8 mouse cellular contexts compared by ENCODE assay signal in the genomic region with DNA sequence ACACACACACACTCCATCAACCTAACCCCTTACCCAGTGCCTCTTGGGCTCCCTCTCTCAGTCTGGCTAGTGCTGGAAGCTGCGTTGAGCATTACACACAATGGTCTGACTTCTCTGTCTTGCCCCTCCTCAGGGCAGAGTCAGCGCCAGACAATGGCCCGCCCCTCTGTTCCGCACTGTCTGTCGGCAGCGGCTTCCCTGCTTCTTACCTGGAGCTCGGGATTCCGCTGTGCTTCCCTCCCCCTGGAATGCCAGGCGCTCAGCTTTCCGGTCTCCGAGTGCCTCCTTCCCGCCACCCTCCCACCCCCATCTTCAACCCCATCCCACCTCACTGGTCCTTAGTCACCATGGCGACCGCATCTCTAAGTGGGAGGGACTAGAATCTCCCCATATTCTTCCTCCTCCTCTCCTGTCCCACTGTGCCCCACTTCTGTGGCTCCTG. TPM values are rescaled to one million over a fixed set of nuclear protein-coding genes. Genes with fewer than 3 reads are reported as not detected.
DNase-seq lines count a peak whose midpoint lies in the region; ATAC-seq and TF ChIP-seq lines count a peak whose summit lies in the region.

No protein-coding gene starts in this region.

- H3K4me2 ChIP-seq in heart, embryonic 11.5 days, result peak overlapping the region; percentile 24; the same call in 1 of the 2 replicates
- H3K4me2 ChIP-seq in forebrain, postnatal 0 days (ENCODE audit: low read depth), result peak overlapping the region; percentile 69
- H3K4me2 ChIP-seq in midbrain, embryonic 12.5 days (replicated peaks), result peak overlapping the region; percentile 61

- no peaks in the 10 kb centered on the region for H3K4me1 ChIP-seq in heart, embryonic 11.5 days (ENCODE audit: control insufficient read depth, insufficient read depth, low read length)
- peaks cover 17% of the 10 kb centered on the region; the same call in 1 of the 2 replicates for H3K4me1 ChIP-seq in forebrain, postnatal 0 days (ENCODE audit: insufficient read depth)
- peaks cover 21% of the 10 kb centered on the region for H3K4me1 ChIP-seq in midbrain, embryonic 12.5 days

- intact Hi-C loops in heart, postnatal 25 days (cut with DNase I), result no loop called here

- 4% methylated on average over 14 of the region's 14 CpGs for WGBS in heart, embryonic 11.5 days (ENCODE audit: insufficient replicate concordance)
- WGBS in forebrain, postnatal 0 days, result under 1% methylated on average over 14 of the region's 14 CpGs
- WGBS in midbrain, embryonic 12.5 days, result 2% methylated on average over 14 of the region's 14 CpGs

- H3K27ac ChIP-seq in heart, embryonic 11.5 days (ENCODE audit: low read depth, low read length), result no peak overlapping the region
- peak overlapping the region; percentile 72 for H3K27ac ChIP-seq in forebrain, postnatal 0 days (ENCODE audit: low read depth, low read length)
- H3K27ac ChIP-seq in midbrain, embryonic 12.5 days (replicated peaks), result peak overlapping the region; percentile 80

- no peak for DNase-seq in heart, postnatal 25 days (ENCODE audit: low spot score)
- peak; percentile 51 for DNase-seq in adipocyte (ENCODE audit: low spot score)
- DNase-seq in forebrain, postnatal 0 days, result peak; percentile 74
- no peak for DNase-seq in ovary, postnatal 10 days (ENCODE audit: low spot score)
- no peak for DNase-seq in lung, postnatal 36 days

- no peak overlapping the region for H3K4me3 ChIP-seq in heart, embryonic 11.5 days (ENCODE audit: low read depth, low read length)
- peak overlapping the region; percentile 54 for H3K4me3 ChIP-seq in forebrain, postnatal 0 days (ENCODE audit: low read depth, low read length)
- H3K4me3 ChIP-seq in midbrain, embryonic 12.5 days, result peak overlapping the region; percentile 47

- H3K9me3 ChIP-seq in heart, embryonic 11.5 days (replicated peaks; ENCODE audit: control insufficient read depth, low read length), result no peaks in the 10 kb centered on the region
- no peaks in the 10 kb centered on the region for H3K9me3 ChIP-seq in forebrain, postnatal 0 days (ENCODE audit: low read length)
- H3K9me3 ChIP-seq in midbrain, embryonic 12.5 days, result no peaks in the 10 kb centered on the region

- no peak for ATAC-seq in heart, embryonic 11.5 days (replicated peaks; ENCODE audit: insufficient number of reproducible peaks, low FRiP score, low TSS enrichment)
- peak; percentile 87 for ATAC-seq in forebrain, postnatal 0 days
- ATAC-seq in midbrain, embryonic 12.5 days (ENCODE audit: low FRiP score, low read depth), result peak; percentile 84
- ATAC-seq in megakaryocyte, adult 5-6 weeks (ENCODE audit: poor library complexity, severe bottlenecking), result no peak

- H3K36me3 ChIP-seq in heart, embryonic 11.5 days (ENCODE audit: control insufficient read depth, insufficient read depth, low read length), result no peaks in the 10 kb centered on the region
- peaks cover 4% of the 10 kb centered on the region; the same call in 1 of the 2 replicates for H3K36me3 ChIP-seq in forebrain, postnatal 0 days (ENCODE audit: insufficient read depth)
- no peaks in the 10 kb centered on the region; the same call in 1 of the 2 replicates for H3K36me3 ChIP-seq in midbrain, embryonic 12.5 days

- TF ChIP-seq CTCF in forebrain, postnatal 0 days (IDR thresholded peaks at IDR 0.05; ENCODE audit: low read depth), result peak; percentile 49; the same call in 1 of the 2 replicates

- peaks cover 41% of the 10 kb centered on the region for H3K27me3 ChIP-seq in heart, embryonic 11.5 days (ENCODE audit: control insufficient read depth, insufficient read depth, low read length)
- H3K27me3 ChIP-seq in forebrain, postnatal 0 days (ENCODE audit: insufficient read depth, low read length), result no peaks in the 10 kb centered on the region
- H3K27me3 ChIP-seq in midbrain, embryonic 12.5 days, result peaks cover 16% of the 10 kb centered on the region

- H3K9ac ChIP-seq in heart, embryonic 11.5 days (ENCODE audit: low read depth, low read length), result no peak overlapping the region
- H3K9ac ChIP-seq in forebrain, postnatal 0 days, result peak overlapping the region; percentile 62
- peak overlapping the region; percentile 62 for H3K9ac ChIP-seq in midbrain, embryonic 12.5 days (replicated peaks)

RNA-seq across cellular contexts. Expression of gene Sema4a, which starts 2.2 kb away (rescaled TPM):
- 0.80 and 0.92 TPM in 2 replicates for polyA plus RNA-seq in heart, embryonic 11.5 days (2014; fragmentation: Nextera tagmentation; extraction: Ambion mirVana)
- 1 to 10 TPM; 1.9 to 3.7 TPM for total RNA-seq in heart, postnatal 25 days (2021)
- total RNA-seq in forebrain, postnatal 0 days (2014; rRNA removed), result 31.5 and 33.0 TPM in 2 replicates
- 19.1 and 25.8 TPM in 2 replicates for polyA plus RNA-seq in forebrain, postnatal 0 days (2015; fragmentation: Nextera tagmentation; extraction: Ambion mirVana)
- 19.3 and 20.3 TPM in 2 replicates for polyA plus RNA-seq in midbrain, embryonic 12.5 days (2016; fragmentation: Nextera tagmentation; extraction: Ambion mirVana)
- 171 and 181 TPM in 2 replicates for total RNA-seq in megakaryocyte, adult 5-6 weeks (2015)
- 164 and 167 TPM in 2 replicates for total RNA-seq in megakaryocyte, adult 5-6 weeks (2017)

RNA-seq across cellular contexts. Expression of gene Slc25a44, which starts 33.9 kb away (rescaled TPM):
- 14.8 and 15.6 TPM in 2 replicates for polyA plus RNA-seq in heart, embryonic 11.5 days (2014; fragmentation: Nextera tagmentation; extraction: Ambion mirVana)
- total RNA-seq in heart, postnatal 25 days (2021), result 10 to 100 TPM; 11.2 to 13.2 TPM
- 51.4 and 63.3 TPM in 2 replicates for total RNA-seq in forebrain, postnatal 0 days (2014; rRNA removed)
- 35.6 and 36.9 TPM in 2 replicates for polyA plus RNA-seq in forebrain, postnatal 0 days (2015; fragmentation: Nextera tagmentation; extraction: Ambion mirVana)
- 23.6 and 24.6 TPM in 2 replicates for polyA plus RNA-seq in midbrain, embryonic 12.5 days (2016; fragmentation: Nextera tagmentation; extraction: Ambion mirVana)
- 11.4 and 11.6 TPM in 2 replicates for total RNA-seq in megakaryocyte, adult 5-6 weeks (2015)
- total RNA-seq in megakaryocyte, adult 5-6 weeks (2017), result 17.4 and 18.7 TPM in 2 replicates

RNA-seq across cellular contexts. Expression of gene Pmf1, which starts 48.7 kb away (rescaled TPM):
- 115 and 118 TPM in 2 replicates for polyA plus RNA-seq in heart, embryonic 11.5 days (2014; fragmentation: Nextera tagmentation; extraction: Ambion mirVana)
- total RNA-seq in heart, postnatal 25 days (2021), result 10 to 100 TPM; 19.1 to 20.5 TPM
- total RNA-seq in forebrain, postnatal 0 days (2014; rRNA removed), result 22.5 and 23.8 TPM in 2 replicates
- 27.4 and 30.5 TPM in 2 replicates for polyA plus RNA-seq in forebrain, postnatal 0 days (2015; fragmentation: Nextera tagmentation; extraction: Ambion mirVana)
- polyA plus RNA-seq in midbrain, embryonic 12.5 days (2016; fragmentation: Nextera tagmentation; extraction: Ambion mirVana), result 100.0 and 101 TPM in 2 replicates
- 115 and 131 TPM in 2 replicates for total RNA-seq in megakaryocyte, adult 5-6 weeks (2015)
- total RNA-seq in megakaryocyte, adult 5-6 weeks (2017), result 78.5 and 81.9 TPM in 2 replicates

RNA-seq across cellular contexts. Expression of gene Lmna, which starts 51.0 kb away (rescaled TPM):
- polyA plus RNA-seq in heart, embryonic 11.5 days (2014; fragmentation: Nextera tagmentation; extraction: Ambion mirVana), result 78.2 and 82.0 TPM in 2 replicates
- 100 to 1,000 TPM; 121 to 132 TPM for total RNA-seq in heart, postnatal 25 days (2021)
- total RNA-seq in forebrain, postnatal 0 days (2014; rRNA removed), result 49.4 and 71.3 TPM in 2 replicates
- polyA plus RNA-seq in forebrain, postnatal 0 days (2015; fragmentation: Nextera tagmentation; extraction: Ambion mirVana), result 51.4 and 52.9 TPM in 2 replicates
- polyA plus RNA-seq in midbrain, embryonic 12.5 days (2016; fragmentation: Nextera tagmentation; extraction: Ambion mirVana), result 34.3 and 42.8 TPM in 2 replicates
- total RNA-seq in megakaryocyte, adult 5-6 weeks (2015), result 1.5 and 1.9 TPM in 2 replicates
- total RNA-seq in megakaryocyte, adult 5-6 weeks (2017), result 2.5 and 4.5 TPM in 2 replicates

Comparison
In these comparisons a context has a peak if more than half of its experiments do, and no peak if none do; other contexts are left out.
1. ATAC-seq: peak in forebrain, postnatal 0 days (single experiment) and midbrain, embryonic 12.5 days (single experiment); none in heart, embryonic 11.5 days (single experiment) and megakaryocyte, adult 5-6 weeks (single experiment).
2. DNase-seq: peak in adipocyte (single experiment) and forebrain, postnatal 0 days (single experiment); none in heart, postnatal 25 days (single experiment), ovary, postnatal 10 days (single experiment) and lung, postnatal 36 days (single experiment).
3. Peak in every context shown above with its lines, with median percentiles within 50 percentile points of each other: H3K4me2 ChIP-seq.